In genomic region chr4:44300781-44301750, GRCm38 (mm10) we compare ENCODE assay signal across 8 mouse cellular contexts. TPM values are rescaled to one million over a fixed set of nuclear protein-coding genes. Genes with fewer than 3 reads are reported as not detected.
DNase-seq lines count a peak whose midpoint lies in the region; ATAC-seq and TF ChIP-seq lines count a peak whose summit lies in the region.

Gene Melk (plus strand): TSS chr4:44300876.

- H3K9ac ChIP-seq in ES-Bruce4 (ENCODE audit: low read depth, poor library complexity, severe bottlenecking) = peak within 1 kb of the TSS; percentile 97
- peak within 1 kb of the TSS; percentile 79 for H3K9ac ChIP-seq in heart, embryonic 11.5 days (ENCODE audit: low read depth, low read length)
- H3K9ac ChIP-seq in kidney, embryonic 15.5 days = peak within 1 kb of the TSS; percentile 71
- H3K9ac ChIP-seq in lung, embryonic 14.5 days = peak within 1 kb of the TSS; percentile 76

- peaks cover 3% of the 10 kb centered on the region; the same call in 1 of the 2 replicates for H3K36me3 ChIP-seq in ES-Bruce4 (ENCODE audit: control insufficient read depth, insufficient read depth, low read length, poor library complexity, severe bottlenecking)
- H3K36me3 ChIP-seq in heart, embryonic 11.5 days (ENCODE audit: control insufficient read depth, insufficient read depth, low read length) = no peaks in the 10 kb centered on the region
- peaks cover 9% of the 10 kb centered on the region for H3K36me3 ChIP-seq in kidney, embryonic 15.5 days
- 0 out of 2 replicates have a peak, but pooled peaks cover 3% of the 10 kb centered on the region for H3K36me3 ChIP-seq in lung, embryonic 14.5 days (ENCODE audit: insufficient read depth)

- peak; percentile 65 for TF ChIP-seq POLR2A in ES-Bruce4 (IDR thresholded peaks at IDR 0.05; ENCODE audit: insufficient read depth, low read length)
- TF ChIP-seq POLR2A in brain, embryonic 14.5 days (IDR thresholded peaks at IDR 0.05; ENCODE audit: borderline replicate concordance, extremely low read depth, insufficient read depth, insufficient read length, poor library complexity, severe bottlenecking) = no peak

- H3K27me3 ChIP-seq in ES-Bruce4 (ENCODE audit: control insufficient read depth, insufficient read depth, low read length, poor library complexity, severe bottlenecking) = no peaks in the 10 kb centered on the region
- H3K27me3 ChIP-seq in heart, embryonic 11.5 days (ENCODE audit: control insufficient read depth, insufficient read depth, low read length) = no peaks in the 10 kb centered on the region
- H3K27me3 ChIP-seq in kidney, embryonic 15.5 days = no peaks in the 10 kb centered on the region
- no peaks in the 10 kb centered on the region for H3K27me3 ChIP-seq in lung, embryonic 14.5 days (ENCODE audit: insufficient read depth, low read length)

- TF ChIP-seq CTCF in ES-Bruce4 (IDR thresholded peaks at IDR 0.05; ENCODE audit: low read depth, low read length) = no peak
- no peak for TF ChIP-seq CTCF in brain, embryonic 14.5 days (IDR thresholded peaks at IDR 0.05; ENCODE audit: borderline replicate concordance, extremely low read depth, insufficient read depth, insufficient read length)
- TF ChIP-seq CTCF in lung, embryonic 14.5 days (IDR thresholded peaks at IDR 0.05; ENCODE audit: low read depth) = no peak

- peak within 1 kb of the TSS; percentile 78 for H3K27ac ChIP-seq in ES-Bruce4 (ENCODE audit: insufficient read depth, low read length)
- H3K27ac ChIP-seq in heart, embryonic 11.5 days (ENCODE audit: low read depth, low read length) = peak within 1 kb of the TSS; percentile 51; the same call in 1 of the 2 replicates
- peak within 1 kb of the TSS; percentile 86 for H3K27ac ChIP-seq in kidney, embryonic 15.5 days
- H3K27ac ChIP-seq in lung, embryonic 14.5 days (ENCODE audit: low read depth) = peak within 1 kb of the TSS; percentile 82

- peak; percentile 99 for ATAC-seq in erythroblast, adult 5-6 weeks (replicated peaks; ENCODE audit: low FRiP score, poor library complexity, severe bottlenecking)
- peak; percentile 86 for ATAC-seq in heart, embryonic 11.5 days (replicated peaks; ENCODE audit: insufficient number of reproducible peaks, low FRiP score, low TSS enrichment)
- peak; percentile 92 for ATAC-seq in kidney, embryonic 15.5 days (replicated peaks; ENCODE audit: low FRiP score)
- ATAC-seq in lung, embryonic 14.5 days (ENCODE audit: insufficient read depth) = peak; percentile 96
- 0 out of 2 replicates have a peak, but pooled peaks have one; percentile 46 for ATAC-seq in neutrophil, adult 5-6 weeks (ENCODE audit: extremely low read depth, insufficient number of reproducible peaks, low FRiP score, poor library complexity, severe bottlenecking)

- no peaks in the 10 kb centered on the region for H3K4me1 ChIP-seq in ES-Bruce4 (ENCODE audit: control insufficient read depth, insufficient read depth, low read length)
- H3K4me1 ChIP-seq in heart, embryonic 11.5 days (ENCODE audit: control insufficient read depth, insufficient read depth, low read length) = peaks cover 7% of the 10 kb centered on the region; the same call in 1 of the 2 replicates
- peaks cover 16% of the 10 kb centered on the region for H3K4me1 ChIP-seq in kidney, embryonic 15.5 days
- H3K4me1 ChIP-seq in lung, embryonic 14.5 days (ENCODE audit: insufficient read depth) = no peaks in the 10 kb centered on the region

- H3K4me3 ChIP-seq in ES-Bruce4 (ENCODE audit: low read depth, low read length) = peak within 1 kb of the TSS; percentile 100
- H3K4me3 ChIP-seq in heart, embryonic 11.5 days (ENCODE audit: low read depth, low read length) = peak within 1 kb of the TSS; percentile 67
- peak within 1 kb of the TSS; percentile 85 for H3K4me3 ChIP-seq in kidney, embryonic 15.5 days (replicated peaks)
- H3K4me3 ChIP-seq in lung, embryonic 14.5 days (ENCODE audit: low read depth, low read length) = peak within 1 kb of the TSS; percentile 70

- H3K4me2 ChIP-seq in heart, embryonic 11.5 days = peak within 1 kb of the TSS; percentile 70
- H3K4me2 ChIP-seq in kidney, embryonic 15.5 days = peak within 1 kb of the TSS; percentile 86
- peak within 1 kb of the TSS; percentile 72 for H3K4me2 ChIP-seq in lung, embryonic 14.5 days

- no peaks in the 10 kb centered on the region for H3K9me3 ChIP-seq in ES-Bruce4 (replicated peaks; ENCODE audit: control insufficient read depth, insufficient read depth, low read length, poor library complexity, severe bottlenecking)
- H3K9me3 ChIP-seq in heart, embryonic 11.5 days (replicated peaks; ENCODE audit: control insufficient read depth, low read length) = no peaks in the 10 kb centered on the region
- H3K9me3 ChIP-seq in kidney, embryonic 15.5 days (replicated peaks) = no peaks in the 10 kb centered on the region
- no peaks in the 10 kb centered on the region for H3K9me3 ChIP-seq in lung, embryonic 14.5 days (ENCODE audit: low read depth, low read length)

- peak; percentile 90 for DNase-seq in brain, embryonic 14.5 days (ENCODE audit: low read depth)
- peak; percentile 95 for DNase-seq in lung, embryonic 14.5 days
- peak; percentile 79 for DNase-seq in thymus, postnatal 0 days (ENCODE audit: low spot score)

- no peak for TF ChIP-seq EP300 in ES-Bruce4 (IDR thresholded peaks at IDR 0.05; ENCODE audit: insufficient read depth, low read depth, low read length)

- under 1% methylated on average over 41 of the region's 41 CpGs for WGBS in heart, embryonic 11.5 days (ENCODE audit: insufficient replicate concordance)
- under 1% methylated on average over 41 of the region's 41 CpGs for WGBS in kidney, embryonic 15.5 days
- WGBS in lung, embryonic 14.5 days = under 1% methylated on average over 41 of the region's 41 CpGs

RNA-seq across cellular contexts. Expression of gene Melk, which starts in this region (rescaled TPM):
- 95.6 and 96.8 TPM in 2 replicates for polyA plus RNA-seq in ES-Bruce4 (2011; ENCODE audit: insufficient read depth, insufficient read length, low read depth, missing spikeins)
- polyA plus RNA-seq in brain, embryonic 14.5 days (2012; rRNA removed) = 9.4 and 13.2 TPM in 2 replicates
- 5.0 and 6.9 TPM in 2 replicates for total RNA-seq in erythroblast, adult 5-6 weeks (2015; ENCODE audit: low replicate concordance)
- 8.2 and 9.0 TPM in 2 replicates for total RNA-seq in erythroblast, adult 5-6 weeks (2017; ENCODE audit: low replicate concordance)
- 29.4 and 29.8 TPM in 2 replicates for polyA plus RNA-seq in heart, embryonic 11.5 days (2014; fragmentation: Nextera tagmentation; extraction: Ambion mirVana)
- polyA plus RNA-seq in kidney, embryonic 15.5 days (2015; fragmentation: Nextera tagmentation; extraction: Ambion mirVana) = 47.9 and 49.5 TPM in 2 replicates
- 58.5 and 61.9 TPM in 2 replicates for polyA plus RNA-seq in lung, embryonic 14.5 days (2014; fragmentation: Nextera tagmentation; extraction: Ambion mirVana)
- 0.12 TPM in 2 replicates for total RNA-seq in neutrophil, adult 5-6 weeks (2017)
- polyA plus RNA-seq in thymus, postnatal 0 days (2015; fragmentation: Nextera tagmentation; extraction: Ambion mirVana) = 25.9 and 26.8 TPM in 2 replicates

Comparison
In these comparisons a context has a peak if more than half of its experiments do, and no peak if none do; other contexts are left out.
1. Peak in every context shown above with its lines: DNase-seq, ATAC-seq, H3K4me3 ChIP-seq and H3K27ac ChIP-seq.
2. Peak in ATAC-seq in neutrophil, adult 5-6 weeks; RNA of the gene not detected or under 1 TPM.
3. ATAC-seq: peak in every context shown above with its lines; median percentile 99 in erythroblast, adult 5-6 weeks; 96 in lung, embryonic 14.5 days; 92 in kidney, embryonic 15.5 days; 86 in heart, embryonic 11.5 days; 46 in neutrophil, adult 5-6 weeks.